Mouse (Mus musculus) heart, adult 2 months (tissue): ENCODE results near the gene Rpl22l1. TPM values are rescaled to one million over a fixed set of nuclear protein-coding genes. Genes with fewer than 3 reads are reported as not detected.
"Not testable (repeated sequence)": the region's sequence is repeated elsewhere in the genome, so short reads cannot be mapped to it uniquely, and the experiment has no call there.

Experiments
- DNase-seq, 2 experiments: peaks; one replicate each; pipeline ENCODE4 v3.0.0; 2021
- H3K27ac ChIP-seq: fragments of 200-600 bp; 2 replicates; pipeline ENCODE4 v1.8.1; 2022
- H3K27me3 ChIP-seq: fragments of 200-500 bp; 2 replicates; pipeline ENCODE4 v1.6.1; 2012; ENCODE audit warnings: mild to moderate bottlenecking, low read length, inconsistent platforms, mixed read lengths; ENCODE audit not compliant: control insufficient read depth, insufficient read depth
- H3K36me3 ChIP-seq: fragments of 200-500 bp; 2 replicates; pipeline ENCODE4 v1.6.1; 2012; ENCODE audit warnings: low read length, inconsistent platforms; ENCODE audit not compliant: control insufficient read depth, insufficient read depth
- H3K4me1 ChIP-seq: fragments of 200-500 bp; 2 replicates; pipeline ENCODE4 v1.6.1; 2011; ENCODE audit warnings: low read length; ENCODE audit not compliant: control insufficient read depth, insufficient read depth
- H3K4me3 ChIP-seq: fragments of 200-600 bp; 2 replicates; pipeline ENCODE4 v1.8.1; 2022
- H3K79me2 ChIP-seq: fragments of 200-500 bp; replicated peaks from 2 replicates; pipeline ENCODE4 v1.6.1; 2012; ENCODE audit warnings: mild to moderate bottlenecking, inconsistent platforms, low read length, moderate library complexity, mixed read lengths; ENCODE audit not compliant: control insufficient read depth, insufficient read depth
- H3K9ac ChIP-seq: fragments of 200-500 bp; 2 replicates; pipeline ENCODE4 v1.6.1; 2012; ENCODE audit warnings: low read depth, mild to moderate bottlenecking, control low read depth, inconsistent platforms, low read length, mixed read lengths
- CTCF ChIP-seq: fragments of 200-600 bp; IDR thresholded peaks from 2 replicates; pipeline ENCODE4 v1.8.1; 2022; ENCODE audit warnings: antibody characterized with exemption, mild to moderate bottlenecking, moderate library complexity
- EP300 ChIP-seq: fragments of 200-500 bp; IDR thresholded peaks from 2 replicates; pipeline ENCODE4 v1.6.1; 2011; ENCODE audit warnings: low read depth, low read length, control low read depth; ENCODE audit not compliant: insufficient read depth
- POLR2A ChIP-seq: fragments of 200-500 bp; IDR thresholded peaks from 2 replicates; pipeline ENCODE4 v1.6.1; 2011; ENCODE audit warnings: mild to moderate bottlenecking, low read depth, low read length, control low read depth; ENCODE audit not compliant: insufficient read depth
- WGBS: fragments of 180-500 bp; shearing (Covaris S2); methylation state at CpG from one replicate; pipeline ENCODE4 v1.1.7; 2018; 5-methylcytosine and 5-hydroxymethylcytosine counted together
- intact Hi-C: fragments of 180-260 bp; cut with DNase I; formaldehyde crosslinking; loops from one replicate; pipeline ENCODE4 v1.15.1; 2025
- polyA plus RNA-seq: library from polyadenylated mRNA; depleted of rRNA; stranded (reverse); fragments of >200 nt; gene quantifications from 2 replicates; pipeline ENCODE4 v1.2.3, GENCODE M21; 2012; rRNA removed
- total RNA-seq, 2 experiments: library from RNA; stranded (reverse); gene quantifications; 2 replicates each; pipeline ENCODE4 v1.2.3; 2021

The Rpl22l1 gene
- total and polyA plus RNA-seq, 3 experiments, result 8.2 to 97.4 (median 85.3) TPM

GRCm38 (mm10) chr3:28847115-28847514 lies 41.9 kb downstream of the Rpl22l1 start:
- Histone ChIP-seq H3K9ac (no peak overlapping the region), H3K4me1 (no peaks in the 10 kb centered on the region), H3K27ac (no peak overlapping the region), H3K79me2 (no peaks in the 10 kb centered on the region), H3K4me3 (no peak overlapping the region), H3K36me3 (no peaks in the 10 kb centered on the region), H3K27me3 (no peaks in the 10 kb centered on the region)
- no peak for DNase-seq
- intact Hi-C loops, result no loop called here
- TF ChIP-seq POLR2A (no peak), CTCF (no peak), EP300 (no peak)

DNA sequence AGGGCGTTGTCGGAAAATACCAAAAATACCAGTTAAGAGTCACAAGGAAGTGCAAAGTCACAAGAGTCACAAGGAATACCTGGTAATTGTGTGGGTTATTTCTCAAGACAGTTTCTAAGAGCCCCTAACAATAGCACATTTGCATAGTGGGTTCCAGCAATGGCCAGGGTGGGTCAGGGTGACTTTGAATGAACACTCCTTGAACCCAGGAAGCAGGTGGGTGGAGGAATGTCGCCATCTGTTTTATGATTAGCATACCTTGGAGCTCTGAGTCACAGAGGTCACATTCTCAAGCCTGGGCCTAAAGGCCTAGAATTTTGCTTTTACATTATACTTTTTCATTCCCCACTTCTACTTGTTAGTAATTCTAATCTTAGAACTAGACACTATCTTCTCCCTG lies 46.9 kb downstream of the Rpl22l1 start:
- intact Hi-C loops, H3K36me3 ChIP-seq, H3K4me1 ChIP-seq, H3K79me2 ChIP-seq, H3K27ac ChIP-seq, H3K27me3 ChIP-seq, H3K4me3 ChIP-seq, H3K9ac ChIP-seq, DNase-seq: not testable (repeated sequence)
- 85% methylated on average over 3 of the region's 3 CpGs for WGBS

Other genes with a start within 250 kb of the Rpl22l1 start
- under 1 TPM in 1 of 2 experiments, not detected in 1; 0.05 TPM for gene Slc2a2, start 107.5 kb upstream of the Rpl22l1 start, total RNA-seq
- 0.14 and 0.35 TPM in 2 replicates for gene Slc2a2, start 107.5 kb upstream of the Rpl22l1 start, polyA plus RNA-seq
- gene Eif5a2, start 24.2 kb upstream of the Rpl22l1 start, total RNA-seq, result 1 to 10 TPM in 1 of 2 experiments, under 1 TPM in 1; 0.89 to 1.0 TPM
- gene Eif5a2, start 24.2 kb upstream of the Rpl22l1 start, polyA plus RNA-seq, result 0.57 and 1.3 TPM in 2 replicates
- gene Gm1527, start 87.2 kb downstream of the Rpl22l1 start, total RNA-seq, result not detected
- gene Gm1527, start 87.2 kb downstream of the Rpl22l1 start, polyA plus RNA-seq, result not detected in 2 replicates